Mouse (Mus musculus) erythroblast, embryonic 14.5 days (primary cell): ENCODE results near the gene Tpp1.

Experiments
- GATA1 ChIP-seq: IDR thresholded peaks from 2 replicates; pipeline ENCODE4 v1.6.1; 2012; ENCODE audit warnings: low read length, inconsistent platforms, mixed read lengths
- TAL1 ChIP-seq: IDR thresholded peaks from 3 replicates; pipeline ENCODE4 v1.6.1; 2012; ENCODE audit warnings: low read length, inconsistent platforms, mixed read lengths

DNA sequence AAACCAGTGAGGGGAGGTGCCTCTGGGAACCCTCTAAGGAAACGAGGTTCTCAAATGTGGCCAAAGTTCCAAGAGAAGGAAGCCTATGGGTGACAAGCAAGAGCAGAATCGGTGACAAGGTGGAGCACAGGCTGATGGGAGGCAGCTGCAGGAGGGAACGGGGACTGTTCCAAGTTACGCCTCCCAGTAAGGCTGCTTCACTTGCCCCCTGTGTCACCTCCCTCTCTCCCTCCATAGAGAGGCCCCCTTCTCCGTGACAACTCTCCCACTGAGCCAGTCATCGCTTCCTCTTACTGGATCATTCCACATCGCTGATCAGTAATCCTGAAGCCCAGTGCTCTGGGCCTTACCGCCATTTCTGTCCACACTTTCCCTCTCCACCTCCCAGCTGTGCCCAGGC is 22.6 kb upstream of the Tpp1 start:
- TF ChIP-seq GATA1 = no peak
- no peak for TF ChIP-seq TAL1
